Mouse (Mus musculus) lung, adult 2 months (tissue): ENCODE data around the gene Dhx36. TPM values are rescaled to one million over a fixed set of nuclear protein-coding genes. Genes with fewer than 3 reads are reported as not detected.

Source experiments
- DNase-seq: peaks from one replicate; pipeline ENCODE4 v3.0.0; 2022
- H3K4me1 ChIP-seq: fragments of 200-500 bp; 2 replicates; pipeline ENCODE4 v1.6.1; 2011; ENCODE audit warnings: low read length; ENCODE audit not compliant: control insufficient read depth, insufficient read depth
- H3K4me3 ChIP-seq: fragments of 200-500 bp; replicated peaks from 2 replicates; pipeline ENCODE3; 2011; ENCODE audit warnings: low read depth, mild to moderate bottlenecking, control low read depth, low read length; ENCODE audit errors: extremely low read depth
- CTCF ChIP-seq: fragments of 200-500 bp; IDR thresholded peaks from 2 replicates; pipeline ENCODE4 v1.5.1; 2011; ENCODE audit warnings: mild to moderate bottlenecking, low read length, control low read depth; ENCODE audit not compliant: insufficient read depth
- POLR2A ChIP-seq: fragments of 200-500 bp; IDR thresholded peaks from 2 replicates; pipeline ENCODE4 v1.6.1; 2011; ENCODE audit warnings: low read depth, mild to moderate bottlenecking, control low read depth, low read length, borderline replicate concordance; ENCODE audit errors: extremely low read depth
- WGBS: fragments of 180-500 bp; shearing (Covaris S2); methylation state at CpG from one replicate; pipeline ENCODE4 v1.1.7; 2018; 5-methylcytosine and 5-hydroxymethylcytosine counted together
- polyA plus RNA-seq: library from polyadenylated mRNA; depleted of rRNA; stranded (reverse); fragments of >200 nt; gene quantifications from 2 replicates; pipeline ENCODE4 v1.2.3, GENCODE M21; 2012; rRNA removed

Dhx36 gene
- polyA plus RNA-seq, 1 experiment, result 5.6 TPM

DNA sequence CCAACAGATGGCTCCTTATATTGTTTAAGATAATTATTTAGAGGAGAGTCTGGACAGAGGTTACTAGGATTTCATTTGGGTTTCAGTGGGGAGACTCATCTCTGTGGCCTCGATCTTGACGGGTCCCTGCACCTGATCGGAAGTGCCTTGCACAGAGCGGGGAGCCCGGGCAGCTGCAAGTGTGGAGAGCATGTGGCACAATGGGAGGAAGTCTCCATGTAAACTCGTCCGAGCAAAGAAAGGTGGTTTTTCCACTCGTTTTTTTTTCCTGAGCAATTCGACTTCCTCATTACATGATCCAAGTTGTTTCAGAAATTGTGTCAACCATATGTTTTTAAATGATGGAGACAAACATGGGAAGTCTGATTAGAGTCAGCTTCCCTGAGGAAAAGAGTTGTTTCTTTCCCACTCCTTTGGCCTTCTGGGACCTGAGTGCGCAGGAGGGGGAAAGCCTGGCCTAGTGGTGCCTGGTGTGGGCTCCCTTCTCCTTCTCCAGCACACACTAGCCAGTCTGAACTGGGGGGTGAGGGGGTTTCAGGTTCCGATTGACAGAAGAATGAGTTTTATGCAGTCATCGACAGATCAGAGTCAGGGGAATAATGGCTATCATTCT is 63.1 kb downstream of the Dhx36 start:
- 55% methylated on average over 12 of the region's 12 CpGs for WGBS
- TF ChIP-seq POLR2A (no peak), CTCF (no peak)
- DNase-seq, result no peak
- Histone ChIP-seq H3K4me3 (no peak overlapping the region), H3K4me1 (peaks cover 7% of the 10 kb centered on the region)

DNA sequence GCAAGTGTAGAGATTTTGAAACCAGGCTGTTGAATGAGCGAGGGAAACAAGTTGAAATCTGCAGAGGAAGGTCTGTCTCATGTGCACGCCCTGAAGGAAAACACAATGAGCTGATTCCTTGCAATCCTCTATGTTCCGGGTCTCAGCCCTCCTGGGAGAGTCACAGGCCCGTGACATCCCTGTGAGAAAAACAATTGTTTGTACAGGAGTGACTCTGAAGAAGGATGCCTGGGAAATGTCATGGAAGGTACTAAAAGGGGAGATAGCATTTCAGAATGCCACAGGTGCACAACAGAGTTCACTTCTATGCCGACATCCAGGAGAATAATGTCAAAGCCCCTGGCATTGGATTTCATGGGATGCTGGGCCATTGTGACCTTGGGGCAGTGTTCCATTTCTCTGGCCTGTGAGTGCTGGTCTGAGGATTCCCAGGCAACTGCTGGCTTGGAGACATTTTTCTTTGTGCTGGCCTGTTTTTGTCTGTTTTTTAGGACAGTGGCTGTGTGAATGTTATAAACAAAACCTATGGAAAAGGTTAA is 66.3 kb downstream of the Dhx36 start:
- TF ChIP-seq CTCF (no peak), POLR2A (no peak)
- WGBS, result 61% methylated on average over 5 of the region's 5 CpGs
- DNase-seq, result no peak
- peaks cover 9% of the 10 kb centered on the region for H3K4me1 ChIP-seq
- no peak overlapping the region for H3K4me3 ChIP-seq

DNA sequence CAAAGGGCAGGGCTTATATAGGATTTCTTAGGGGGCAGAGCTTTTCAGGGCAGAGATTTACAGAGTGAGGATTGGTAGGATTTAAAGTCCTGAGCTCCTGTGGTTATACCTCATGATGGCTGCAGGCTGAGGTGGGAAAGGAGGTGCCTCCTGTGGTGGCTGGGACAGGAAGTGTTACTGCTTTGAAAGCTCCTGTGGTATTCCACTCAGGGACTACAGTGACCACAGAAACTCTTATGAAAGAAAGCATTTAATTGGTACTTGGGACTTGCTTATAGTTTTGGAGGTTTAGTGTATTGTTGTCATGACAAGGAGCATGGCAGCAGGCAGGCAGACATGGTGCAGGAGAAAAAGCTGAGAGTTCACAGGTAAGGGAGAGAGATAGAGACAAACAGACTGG is 70.9 kb downstream of the Dhx36 start:
- no peak overlapping the region for H3K4me3 ChIP-seq
- peaks cover 7% of the 10 kb centered on the region for H3K4me1 ChIP-seq
- DNase-seq, result no peak
- no peak for TF ChIP-seq POLR2A
- no peak for TF ChIP-seq CTCF

DNA sequence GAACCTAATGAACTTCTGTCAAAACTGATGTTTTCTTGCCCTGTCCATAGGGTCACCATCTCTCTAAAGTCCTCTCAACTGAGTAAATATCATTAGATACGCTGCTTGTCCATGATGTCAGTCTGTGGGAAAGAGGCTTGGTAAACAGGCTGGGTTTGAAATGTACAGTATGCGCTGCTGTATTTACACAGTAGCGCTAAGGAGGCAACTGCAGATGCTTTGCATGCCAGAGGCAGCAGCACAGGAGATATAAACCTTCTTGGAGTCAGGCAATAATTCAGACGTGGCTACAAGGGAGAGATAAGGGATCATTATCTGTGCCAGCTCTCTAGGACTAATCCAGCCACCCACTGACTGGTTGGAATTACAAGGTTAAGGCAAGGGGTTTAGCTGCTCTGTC is 73.1 kb downstream of the Dhx36 start:
- no peak for DNase-seq
- no peak for TF ChIP-seq CTCF
- no peak for TF ChIP-seq POLR2A
- H3K4me1 ChIP-seq, result peaks cover 5% of the 10 kb centered on the region
- 56% methylated on average over 4 of the region's 4 CpGs for WGBS
- H3K4me3 ChIP-seq, result no peak overlapping the region

DNA sequence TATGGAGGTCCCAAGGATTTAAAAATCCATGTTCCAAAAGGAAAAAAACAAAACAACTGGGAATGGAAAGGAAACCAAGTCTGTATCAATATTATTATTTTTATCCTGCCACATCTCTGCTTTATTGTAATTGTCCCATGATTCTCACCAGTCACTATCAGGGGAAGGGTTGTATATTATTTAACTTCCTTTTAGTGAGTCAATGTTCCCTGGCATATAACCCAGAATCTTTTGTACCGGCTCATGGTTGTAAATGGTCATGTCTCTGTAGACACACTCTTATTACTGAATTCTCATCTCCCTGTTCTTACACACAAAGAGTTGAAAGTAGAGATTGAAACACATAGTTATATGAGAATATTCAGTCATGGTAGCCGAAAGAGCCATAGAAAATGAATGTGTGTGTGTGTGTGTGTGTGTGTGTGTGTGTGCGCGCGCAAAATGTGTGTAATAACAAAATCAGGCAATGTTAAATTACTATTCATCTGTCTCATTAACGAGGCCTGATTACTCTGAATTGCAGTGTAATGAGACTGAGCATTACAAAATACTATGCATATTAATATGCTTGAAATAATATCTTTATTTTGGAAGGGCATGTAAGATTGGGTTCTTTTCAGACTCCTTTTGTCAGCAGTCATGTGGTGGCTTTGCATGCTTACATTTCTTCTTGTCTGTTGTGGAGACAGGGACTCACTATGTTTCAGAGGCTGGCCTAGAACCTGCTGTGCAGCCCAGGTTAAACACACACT is 88.2 kb downstream of the Dhx36 start:
- TF ChIP-seq POLR2A, result no peak
- TF ChIP-seq CTCF, result no peak
- WGBS, result 79% methylated on average over 6 of the region's 6 CpGs
- no peak overlapping the region for H3K4me3 ChIP-seq
- no peak for DNase-seq
- H3K4me1 ChIP-seq, result peaks cover 9% of the 10 kb centered on the region

Other genes with a start within 250 kb of the Dhx36 start
- 26.9 and 41.6 TPM in 2 replicates for gene Arhgef26, start 168.7 kb downstream of the Dhx36 start, polyA plus RNA-seq
- gene Gpr149, start 98.1 kb upstream of the Dhx36 start, polyA plus RNA-seq, result 0.02 TPM in 1 of 2 replicates, not detected in the other